Comparison of ENCODE assay signal across 20 mouse cellular contexts in the genomic region with DNA sequence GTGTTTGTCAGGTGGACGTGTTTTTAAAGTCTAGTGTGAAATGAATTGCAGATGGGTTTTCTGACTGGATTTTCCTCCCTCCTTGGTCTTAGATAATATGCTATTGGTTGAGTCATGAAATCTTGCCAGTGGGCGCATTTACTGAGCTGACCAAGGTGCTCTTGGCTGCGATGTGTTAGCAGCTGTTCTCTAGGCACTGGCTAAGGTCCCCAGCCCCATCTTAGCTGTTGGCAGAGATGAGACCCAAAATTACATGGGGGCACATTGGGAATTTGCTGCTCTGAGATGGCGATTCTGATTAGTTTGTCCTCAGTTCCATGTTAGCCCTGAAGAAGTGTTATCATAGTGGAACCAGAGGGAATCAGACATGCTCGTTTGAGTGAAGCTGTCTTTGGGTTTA.
"Had no signal": no experiment of that assay in that cellular context is flagged by ENCODE, and none has a peak within 500 bp of the region (broad histone marks: within the 10 kb centered on the region; RNA-seq: fewer than 3 reads in every experiment).

No protein-coding gene starts in this region.

- H3K27ac ChIP-seq: kidney, embryonic 15.5 days; limb, embryonic 12.5 days; limb, embryonic 15.5 days; liver, embryonic 14.5 days; macrophage; midbrain, embryonic 12.5 days; midbrain, embryonic 15.5 days; neural tube, embryonic 12.5 days; neural tube, embryonic 15.5 days; stomach, postnatal 0 days had no signal

- DNase-seq: kidney, postnatal 10 days; kidney, postnatal 36 days; liver, postnatal 0 days; lung, embryonic 14.5 days; right cerebral cortex, adult 18-20 months; right cerebral cortex, postnatal 14 days; right cerebral cortex, postnatal 4 days; thymus, adult 2 months; thymus, postnatal 14 days; thymus, postnatal 4 days had no signal

- H3K4me3 ChIP-seq: kidney, embryonic 15.5 days; limb, embryonic 12.5 days; limb, embryonic 15.5 days; midbrain, embryonic 12.5 days; midbrain, embryonic 15.5 days; neural tube, embryonic 12.5 days; neural tube, embryonic 15.5 days had no signal
